Mouse (Mus musculus): ENCODE results near the gene Gls.

- TF ChIP-seq CTCF (IDR thresholded peaks at IDR 0.05; ENCODE audit: low read depth) (no peak), EP300 (optimal IDR thresholded peaks at IDR 0.05) (no peak)
These were observed 88.1 kb downstream of the Gls start for GRCm38 (mm10) chr1:52144907-52145306.
